Mouse (Mus musculus) 3T3-L1 (cell line): ENCODE data around the gene Galnt14.

Source experiments
- DNase-seq: peaks from one replicate; pipeline ENCODE4 v3.0.0-alpha.2; 2015; ENCODE audit warnings: low read depth, low spot score

Gene Galnt14

DNA sequence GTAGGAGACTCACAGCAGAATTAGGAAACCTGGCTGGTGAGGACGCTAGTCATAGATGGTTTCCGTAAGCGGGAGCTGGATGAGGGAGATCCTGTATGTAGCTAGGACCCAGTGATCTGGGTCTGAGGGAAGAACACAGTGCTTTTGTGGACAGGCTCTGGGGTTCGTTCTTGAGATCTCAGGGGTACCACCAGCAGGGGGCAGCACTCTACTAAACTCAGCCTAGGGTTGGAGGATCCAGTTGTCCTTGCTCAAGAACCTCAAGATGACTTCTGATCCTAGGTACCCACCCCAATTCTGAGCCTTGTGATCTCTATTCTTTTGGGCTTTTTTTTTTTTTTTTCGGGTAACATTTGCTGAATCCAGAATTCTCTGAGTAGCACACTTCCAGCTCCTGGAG is 137.8 kb downstream of the Galnt14 start:
- DNase-seq, result peak; percentile 46

DNA sequence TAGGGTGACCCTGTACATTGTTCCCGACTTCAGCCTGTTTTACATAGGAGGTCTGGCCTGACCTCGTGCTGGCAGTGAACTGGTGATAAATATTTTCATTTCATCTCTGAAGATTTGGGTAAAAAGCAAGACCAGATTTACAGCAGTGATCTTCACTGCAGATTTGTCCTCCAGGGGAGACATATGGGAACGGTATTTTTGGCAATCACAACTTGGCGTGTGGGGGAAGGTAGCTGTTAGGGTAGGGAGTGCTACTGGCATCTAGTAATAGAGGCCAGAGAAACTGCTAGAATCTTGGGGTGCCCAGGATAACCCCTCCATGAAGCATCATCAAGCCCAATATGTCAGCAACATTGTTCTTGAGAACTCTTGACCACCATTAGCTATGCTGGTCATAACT is 138.3 kb downstream of the Galnt14 start:
- no peak for DNase-seq

DNA sequence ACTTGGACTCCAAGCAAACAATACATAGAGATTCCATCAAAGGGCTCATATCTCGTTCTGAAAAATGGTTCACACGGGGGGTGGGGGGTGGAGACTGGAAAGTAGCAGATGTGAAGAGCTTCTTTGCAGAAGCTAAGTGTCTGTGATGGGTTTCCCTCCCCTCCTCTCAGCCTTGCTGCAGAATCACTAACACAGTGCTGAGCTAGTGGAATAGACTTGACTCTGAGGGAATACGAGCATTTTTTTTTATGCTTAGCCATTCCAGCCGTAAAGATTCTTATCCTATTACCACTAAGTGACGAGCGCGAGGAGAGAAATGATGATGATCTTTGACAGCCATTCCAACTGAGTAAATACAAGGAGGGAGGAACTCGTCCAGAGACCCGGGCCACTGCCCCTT is 142.0 kb downstream of the Galnt14 start:
- DNase-seq, result no peak

DNA sequence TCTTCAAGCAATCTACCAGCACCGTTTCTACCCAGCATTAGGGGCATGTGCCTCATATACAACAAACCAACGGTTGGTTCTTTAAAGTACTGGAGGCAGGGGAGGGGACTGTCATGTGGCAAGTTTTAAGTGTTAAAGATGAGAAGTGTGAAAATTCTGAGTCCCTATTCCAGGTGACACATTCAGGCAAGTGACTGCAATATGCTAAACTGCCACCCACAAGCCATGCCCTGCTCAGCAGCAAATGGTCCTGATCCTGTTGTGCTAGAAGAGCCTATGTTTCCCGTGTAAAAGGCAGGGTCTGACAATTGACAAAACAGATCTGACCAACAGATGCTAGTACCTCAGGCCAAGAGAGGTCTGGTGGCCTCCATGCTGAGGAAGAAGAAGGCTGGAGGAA is 149.1 kb downstream of the Galnt14 start:
- no peak for DNase-seq

DNA sequence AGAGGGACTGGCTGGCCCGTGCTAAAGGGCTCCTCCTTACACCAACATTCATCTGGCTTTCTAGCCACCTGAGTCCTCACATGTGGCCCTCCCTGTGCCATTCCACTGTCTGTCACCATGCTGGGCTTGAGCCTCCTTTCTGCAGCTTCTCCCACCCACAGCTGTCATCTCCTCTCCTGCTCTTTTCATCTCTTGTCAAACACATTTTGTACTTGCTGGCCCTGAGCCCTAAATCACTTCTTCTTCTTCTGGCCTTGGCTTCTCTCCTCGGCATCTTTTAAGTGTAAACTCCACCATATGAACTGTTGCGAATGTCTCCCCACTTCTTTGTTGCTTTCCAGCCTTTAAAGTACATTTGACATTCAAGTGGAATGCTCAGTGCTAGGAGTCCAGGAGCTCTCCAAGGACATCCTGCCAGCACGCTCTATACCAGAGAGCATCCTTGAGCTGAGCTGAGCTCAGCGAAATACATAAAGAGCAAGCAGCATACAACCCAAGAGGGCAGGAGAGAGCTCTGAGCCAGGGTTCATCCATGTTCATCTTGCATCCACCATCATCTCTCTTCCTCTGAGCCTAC is 150.0 kb downstream of the Galnt14 start:
- DNase-seq, result no peak

DNA sequence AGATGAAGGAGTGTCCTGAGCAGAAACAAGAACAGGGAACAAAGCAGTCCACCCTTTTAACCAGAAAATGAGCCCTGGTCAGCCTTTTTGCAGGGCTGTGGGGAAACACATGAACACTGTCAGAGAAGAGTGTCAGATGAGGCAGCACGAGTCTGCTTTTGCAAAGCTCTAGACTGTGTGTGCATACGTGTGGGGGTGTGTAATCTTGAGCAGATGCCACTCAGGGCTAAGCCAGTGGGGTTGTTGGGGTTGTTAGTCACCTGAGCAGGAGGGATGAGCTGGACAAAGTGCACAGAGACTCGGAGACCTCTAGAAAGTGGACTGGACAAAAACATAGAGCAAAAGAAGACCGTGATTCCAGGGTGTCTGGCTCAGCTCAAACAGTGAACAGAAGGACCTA is 150.8 kb downstream of the Galnt14 start:
- DNase-seq, result no peak

DNA sequence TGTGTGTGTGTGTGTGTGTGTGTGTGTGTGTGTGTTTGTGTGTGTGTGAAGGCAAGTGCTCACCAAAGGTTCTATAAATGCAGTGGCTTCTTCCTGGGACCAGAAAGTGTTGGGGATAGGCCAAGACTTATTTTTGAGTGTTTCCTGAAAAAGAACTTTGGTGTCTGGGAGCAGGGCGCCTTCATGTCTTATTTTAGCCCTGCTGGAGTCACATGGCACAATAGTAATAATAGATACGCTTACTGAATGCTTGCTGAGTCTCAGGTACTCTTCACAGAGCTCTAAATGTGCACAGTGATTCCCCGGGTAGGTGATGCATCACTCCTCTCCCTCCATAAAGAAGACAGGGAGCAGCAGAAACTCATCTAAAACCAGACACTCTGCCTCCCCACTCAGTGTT is 153.2 kb downstream of the Galnt14 start:
- no peak for DNase-seq

DNA sequence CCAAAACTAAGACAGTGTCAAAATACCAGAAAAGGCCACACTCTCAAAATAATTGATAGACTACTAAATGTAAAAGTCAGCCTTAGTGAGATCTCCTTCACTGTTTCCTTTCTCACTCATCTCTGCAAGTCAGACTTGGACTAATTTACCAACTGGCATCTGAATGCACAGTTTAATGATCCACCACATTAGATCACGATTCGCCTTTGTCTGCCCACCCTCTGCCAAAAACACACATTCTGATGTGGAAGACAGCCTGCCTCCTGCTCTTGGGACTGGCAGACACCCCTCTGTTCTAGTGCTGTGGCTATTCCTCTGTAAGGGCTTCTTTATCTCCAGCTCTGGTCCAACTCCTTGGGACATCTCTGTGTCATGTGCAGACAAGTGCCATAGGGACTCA is 153.8 kb downstream of the Galnt14 start:
- no peak for DNase-seq

DNA sequence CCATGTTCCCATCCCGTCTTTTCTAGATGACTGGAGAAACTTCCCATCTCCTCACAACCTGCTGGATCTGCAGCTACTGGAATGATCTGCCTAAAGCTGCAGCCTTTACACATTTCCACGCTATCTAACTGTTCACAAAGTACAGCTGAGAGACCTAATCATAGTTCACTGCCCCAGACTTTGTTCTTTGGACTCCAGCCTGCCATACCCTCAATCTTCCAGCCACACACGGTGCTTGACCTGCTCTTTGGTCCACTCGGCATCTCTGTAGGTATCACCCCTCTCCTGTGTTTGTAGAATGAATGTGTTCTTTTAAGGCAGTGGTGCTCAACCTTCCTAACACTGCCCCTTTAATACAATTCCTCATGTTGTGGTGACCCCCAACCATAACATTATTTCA is 155.6 kb downstream of the Galnt14 start:
- no peak for DNase-seq

DNA sequence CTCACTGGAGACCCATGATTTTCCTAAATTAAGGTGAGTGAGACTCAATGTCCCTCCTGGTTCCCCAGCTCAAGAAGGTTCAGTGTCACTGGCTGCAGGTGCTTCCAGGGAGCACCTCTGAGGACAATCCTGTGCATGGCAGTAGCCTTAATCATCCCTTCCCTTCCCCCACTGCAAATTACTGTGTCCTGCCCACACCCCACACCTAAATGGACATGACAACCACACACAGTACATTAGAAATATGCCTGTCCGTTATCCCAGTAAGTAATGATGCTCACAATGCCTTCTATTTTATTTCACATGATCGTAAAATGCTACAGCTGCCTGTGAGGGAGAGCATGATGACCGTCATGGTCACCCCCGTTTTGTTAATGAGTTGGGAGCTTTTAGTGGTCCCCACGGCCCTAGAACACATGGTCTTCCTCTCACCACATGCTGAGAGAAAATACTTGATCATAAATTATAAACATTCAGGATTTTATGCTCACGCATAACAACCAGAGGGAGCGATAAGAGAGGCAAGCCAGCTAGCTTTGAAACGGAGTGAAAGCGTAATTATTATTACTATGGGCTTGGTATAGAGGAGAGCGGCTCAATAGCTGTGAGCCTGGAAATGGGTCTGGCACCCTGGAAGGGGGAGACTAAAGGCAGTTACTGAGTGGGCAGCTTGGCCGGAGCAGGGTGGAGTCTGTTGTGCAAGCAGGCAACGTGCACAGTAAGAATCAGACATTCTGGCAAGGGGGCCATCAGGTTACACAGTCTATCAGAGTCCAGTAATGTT is 161.3 kb downstream of the Galnt14 start:
- no peak for DNase-seq

DNA sequence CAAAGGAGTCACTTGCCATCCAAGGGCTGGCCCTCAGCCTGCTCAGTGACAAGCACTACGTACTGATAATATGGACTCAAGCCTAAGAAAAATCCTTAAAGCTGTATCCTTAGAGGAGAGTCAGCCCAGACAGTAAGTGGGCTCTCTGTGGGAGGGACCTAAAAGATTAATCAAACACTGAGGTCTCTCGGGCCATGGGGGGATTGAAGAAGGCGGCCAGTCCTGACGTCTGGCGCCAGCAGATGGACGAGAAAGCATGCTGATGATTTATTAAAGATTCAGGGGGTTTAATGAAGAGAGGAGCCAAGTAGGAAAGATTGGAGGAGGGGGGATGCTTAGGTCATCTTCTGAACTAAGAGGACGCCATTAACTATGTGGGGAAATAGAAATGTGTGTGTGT is 162.1 kb downstream of the Galnt14 start:
- DNase-seq, result no peak

DNA sequence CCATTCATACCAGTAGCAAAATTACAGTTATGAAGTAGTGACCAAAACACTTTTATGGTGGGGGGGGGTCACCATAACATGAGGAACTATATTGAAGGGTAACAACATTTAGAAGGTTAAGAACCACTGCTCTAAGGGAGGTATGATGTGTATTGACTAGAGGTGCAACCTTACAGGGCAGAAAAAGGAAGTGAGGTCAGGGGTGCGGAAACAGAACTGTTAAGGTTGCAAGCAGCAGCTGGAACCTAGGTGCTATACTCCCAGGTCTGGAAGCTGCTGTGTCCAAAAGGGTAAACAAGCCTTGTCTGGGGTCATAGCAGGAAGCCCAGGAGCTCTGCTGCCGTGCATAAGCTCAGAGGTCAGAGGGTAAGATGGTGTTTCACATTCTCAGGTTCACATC is 162.8 kb downstream of the Galnt14 start:
- no peak for DNase-seq

DNA sequence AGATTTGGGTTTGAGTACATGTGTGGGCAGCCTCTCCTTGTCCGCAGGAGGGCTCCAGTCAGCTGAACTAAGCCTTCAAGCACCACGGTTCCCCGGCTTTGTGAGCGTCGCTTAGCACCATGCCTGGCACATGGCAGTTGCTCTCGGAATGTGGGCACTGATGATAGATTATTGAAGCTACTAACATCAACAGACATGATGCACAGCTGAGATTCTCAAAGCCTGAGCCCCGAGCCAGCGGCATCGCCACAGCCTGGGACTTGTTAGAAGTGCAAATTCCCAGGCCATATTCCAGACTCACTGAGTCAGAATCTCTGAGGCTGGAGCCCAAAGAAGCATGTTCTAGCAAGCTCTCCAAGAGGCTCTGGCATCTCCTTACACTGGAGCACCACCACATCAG is 168.3 kb downstream of the Galnt14 start:
- no peak for DNase-seq

DNA sequence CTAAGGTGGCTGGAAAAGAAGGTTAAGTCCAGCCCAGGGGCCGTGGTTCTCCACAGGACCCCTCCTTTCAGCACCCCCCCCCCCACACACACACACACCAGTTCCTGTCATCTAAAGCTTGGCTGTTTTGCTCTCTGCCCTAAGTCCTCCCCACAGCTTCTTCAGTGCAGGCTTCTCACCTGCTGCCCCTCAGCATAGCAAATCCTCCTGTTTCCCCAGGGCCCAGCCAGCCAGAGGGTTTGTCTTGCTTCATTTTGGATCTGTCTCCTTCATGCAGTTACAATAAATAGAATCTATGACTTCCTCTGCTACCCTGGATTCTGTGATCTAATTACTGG is 169.1 kb downstream of the Galnt14 start:
- DNase-seq, result no peak

DNA sequence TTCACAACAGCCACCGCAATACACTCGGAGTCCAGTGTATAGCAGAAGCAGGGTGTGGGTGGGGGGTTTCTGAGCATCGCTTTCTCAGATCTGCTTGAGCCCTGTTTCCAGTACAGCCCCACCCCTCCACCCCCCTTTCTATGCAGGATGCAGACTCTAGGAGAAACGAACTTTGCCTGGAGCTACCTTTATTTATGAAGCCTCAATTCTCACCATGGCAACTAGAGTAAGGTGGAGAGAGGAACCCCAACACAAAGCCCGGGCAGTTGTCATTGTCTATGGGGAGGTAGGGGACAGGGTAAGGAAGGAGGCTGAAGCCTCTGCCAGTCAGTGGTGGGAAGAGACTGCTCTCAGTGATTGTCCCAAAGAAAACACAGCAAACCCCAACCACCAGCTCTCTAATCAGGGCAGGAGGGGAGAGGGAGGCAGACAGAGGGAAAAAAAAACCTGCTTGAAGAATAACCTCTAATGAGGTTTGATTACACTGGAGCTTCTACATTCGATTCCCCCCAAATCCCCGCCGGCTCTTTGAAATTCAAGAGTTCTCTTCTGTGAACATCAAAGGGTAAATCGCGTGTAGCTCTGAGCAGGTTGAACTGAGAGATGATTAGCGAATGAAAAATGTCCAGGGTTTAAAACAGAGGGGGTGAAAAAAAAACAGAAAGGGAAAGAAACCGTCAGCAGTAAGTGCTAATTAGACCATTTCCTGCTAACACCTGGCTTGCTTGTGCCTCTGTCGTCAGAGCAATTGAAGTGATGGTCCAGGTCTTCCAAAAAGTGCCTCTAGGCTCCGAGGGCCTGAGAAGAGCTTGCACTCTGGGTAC is 169.6 kb downstream of the Galnt14 start:
- no peak for DNase-seq

DNA sequence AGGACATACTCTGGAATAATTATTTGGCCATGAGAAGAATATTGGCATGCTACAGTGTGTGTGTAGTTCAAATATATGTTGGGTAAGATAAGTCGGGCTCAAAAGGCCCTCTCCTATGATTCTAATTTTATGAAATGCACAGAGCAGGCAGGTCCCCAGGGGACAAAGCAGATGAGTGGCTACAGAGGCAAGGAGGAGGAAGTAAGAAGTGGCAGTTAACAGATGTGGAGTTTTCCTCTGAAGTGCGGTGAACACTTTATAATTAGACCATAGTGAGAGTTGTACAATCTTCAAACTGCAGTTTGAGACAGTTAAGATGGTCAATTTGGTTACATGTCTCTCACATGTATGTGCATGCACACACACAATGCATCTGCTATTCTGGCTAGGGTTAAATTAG is 178.4 kb downstream of the Galnt14 start:
- DNase-seq, result no peak

DNA sequence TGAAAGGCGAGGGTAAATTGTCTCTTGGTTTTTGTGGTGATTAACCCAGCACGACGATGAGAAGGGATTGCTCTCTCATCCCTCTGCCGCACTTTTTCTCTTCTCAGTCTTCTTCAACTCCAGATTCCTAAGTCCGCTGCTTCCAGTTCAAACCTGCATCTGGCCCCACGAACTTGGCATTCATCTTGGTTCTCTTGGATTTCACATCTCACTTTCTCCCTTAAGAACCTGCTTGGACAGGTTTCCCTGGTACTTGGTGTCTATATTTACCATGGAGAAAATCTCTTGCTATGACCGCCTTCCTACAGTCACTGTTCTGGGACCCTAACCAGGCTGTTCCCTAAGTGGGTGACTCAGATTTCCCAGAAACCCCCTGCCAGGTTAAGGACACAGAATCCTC is 188.1 kb downstream of the Galnt14 start:
- DNase-seq, result no peak

DNA sequence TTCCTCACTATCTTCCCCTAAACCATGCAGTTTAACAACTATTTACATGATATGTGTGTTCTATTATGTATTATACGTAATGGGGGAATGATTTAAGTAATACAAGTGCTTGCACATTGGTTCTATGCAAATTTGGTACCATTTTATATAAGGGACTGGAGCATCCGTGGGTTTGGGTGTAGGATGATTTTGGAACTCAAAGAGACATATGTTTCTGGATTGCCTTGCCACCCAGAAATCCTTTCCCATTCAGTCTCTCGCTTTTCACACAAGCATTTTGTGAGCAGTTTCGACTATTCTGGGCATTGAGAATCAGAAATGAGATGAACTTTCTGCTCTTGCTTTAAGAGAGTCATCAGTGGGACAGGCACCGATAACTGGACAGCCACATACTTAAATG is 190.9 kb downstream of the Galnt14 start:
- no peak for DNase-seq

DNA sequence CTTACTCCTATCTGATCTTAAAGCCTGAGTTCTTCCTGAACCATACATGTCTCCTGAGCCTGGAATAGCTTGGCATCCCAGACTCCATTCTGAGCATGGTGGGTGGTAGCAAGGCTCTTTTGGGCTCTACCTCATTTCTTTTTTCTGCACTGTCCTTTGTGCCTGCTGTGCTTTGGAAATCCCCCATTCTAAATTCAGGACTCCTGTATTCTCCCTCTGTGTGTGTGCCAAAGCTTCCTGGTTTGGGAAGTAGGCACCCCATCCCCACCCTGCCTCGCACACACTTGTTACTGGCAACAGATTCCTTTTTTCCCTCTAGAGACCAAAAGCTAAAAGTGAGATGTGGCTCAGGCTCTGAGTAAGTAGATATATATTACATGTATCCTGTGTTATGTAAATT is 191.9 kb downstream of the Galnt14 start:
- DNase-seq, result no peak

DNA sequence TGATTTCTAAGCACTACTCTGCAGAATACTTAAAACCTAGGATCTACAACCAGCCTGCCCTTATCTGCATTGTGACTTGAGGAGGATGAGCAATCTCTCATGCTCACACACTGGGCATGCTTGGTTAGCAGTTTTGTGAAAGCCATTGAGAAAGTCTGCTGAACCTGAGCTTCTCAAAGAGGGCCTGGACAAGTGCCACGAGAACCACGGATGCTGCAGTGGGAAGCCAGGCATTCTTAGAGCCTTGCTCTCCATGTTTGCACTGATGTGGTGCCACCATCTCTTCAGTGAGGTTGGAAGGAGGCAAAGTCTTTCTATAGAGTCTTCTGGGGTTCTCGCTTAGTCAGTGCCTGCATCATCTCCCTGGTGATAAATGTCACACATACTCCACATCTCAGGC is 194.7 kb downstream of the Galnt14 start:
- no peak for DNase-seq

DNA sequence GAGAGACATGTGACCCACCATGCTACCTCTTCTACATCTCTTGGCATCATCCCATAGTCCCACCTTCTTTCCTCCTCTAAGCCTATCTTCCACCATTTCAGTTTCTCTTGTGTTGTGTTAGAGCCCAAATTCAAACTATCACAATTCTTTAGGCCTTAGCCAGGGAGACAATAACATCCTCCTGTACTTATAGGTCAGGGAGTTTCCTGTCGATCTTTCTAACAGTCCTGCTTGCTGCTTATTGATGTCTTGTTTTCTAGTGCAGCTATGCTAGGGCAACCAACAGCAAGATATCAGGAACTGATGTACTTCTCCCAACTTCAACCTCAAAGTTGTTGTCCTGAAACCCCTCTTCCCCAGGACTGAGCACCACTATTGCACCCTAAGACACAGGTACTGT is 195.4 kb downstream of the Galnt14 start:
- DNase-seq, result no peak

DNA sequence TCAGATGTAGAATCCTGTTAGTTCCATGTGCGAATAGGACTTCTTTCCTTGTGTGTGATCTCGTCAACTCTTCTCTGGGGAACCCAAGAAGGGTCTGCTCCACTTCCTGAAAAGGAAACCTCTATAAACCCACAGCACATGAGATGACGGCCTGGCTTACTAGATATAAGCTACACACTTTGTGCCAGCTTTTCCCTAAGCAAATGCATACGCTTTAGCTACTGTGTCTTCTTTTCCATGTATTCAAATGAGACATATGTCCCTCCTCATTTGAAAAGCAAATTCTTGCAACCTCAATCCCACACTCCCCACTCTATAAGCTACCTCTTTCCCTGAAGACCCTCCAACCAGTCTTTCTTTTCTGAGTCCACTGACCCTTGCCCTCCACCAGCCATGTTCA is 196.0 kb downstream of the Galnt14 start:
- DNase-seq, result no peak

DNA sequence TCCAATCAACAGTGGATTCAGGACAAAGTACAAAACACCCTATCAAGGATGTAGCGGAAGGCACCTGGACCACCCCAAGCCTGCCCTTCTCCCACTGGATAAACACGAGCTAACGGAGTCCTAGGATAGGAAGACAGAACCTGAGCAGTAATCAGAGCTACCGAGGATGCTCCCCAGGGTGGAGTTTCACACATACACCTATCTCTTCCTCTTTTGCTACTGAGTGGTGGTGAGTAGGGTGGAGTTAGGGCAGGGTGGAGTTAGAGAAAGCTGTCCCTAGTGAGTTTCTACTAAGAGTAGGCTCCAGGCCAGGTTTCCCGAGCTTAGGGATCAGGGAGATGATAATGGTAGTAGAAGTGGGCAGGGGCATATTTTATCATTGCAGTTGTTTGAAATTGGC is 197.4 kb downstream of the Galnt14 start:
- DNase-seq, result no peak
